Mouse (Mus musculus): ENCODE measurements around the gene Phf14.

GRCm38 (mm10) chr6:11900809-11901310, 6.7 kb upstream of the Phf14 start:
- TF ChIP-seq CTCF (IDR thresholded peaks at IDR 0.05; ENCODE audit: extremely low read depth, insufficient read length, insufficient replicate concordance, low read depth, low read length), result no peak
- no peak for TF ChIP-seq POLR2A (IDR thresholded peaks at IDR 0.05; ENCODE audit: low read depth, low read length)

Data from small intestine, adult 2 months (tissue).